Comparison of ENCODE assay signal across 9 mouse cellular contexts in the genomic region with DNA sequence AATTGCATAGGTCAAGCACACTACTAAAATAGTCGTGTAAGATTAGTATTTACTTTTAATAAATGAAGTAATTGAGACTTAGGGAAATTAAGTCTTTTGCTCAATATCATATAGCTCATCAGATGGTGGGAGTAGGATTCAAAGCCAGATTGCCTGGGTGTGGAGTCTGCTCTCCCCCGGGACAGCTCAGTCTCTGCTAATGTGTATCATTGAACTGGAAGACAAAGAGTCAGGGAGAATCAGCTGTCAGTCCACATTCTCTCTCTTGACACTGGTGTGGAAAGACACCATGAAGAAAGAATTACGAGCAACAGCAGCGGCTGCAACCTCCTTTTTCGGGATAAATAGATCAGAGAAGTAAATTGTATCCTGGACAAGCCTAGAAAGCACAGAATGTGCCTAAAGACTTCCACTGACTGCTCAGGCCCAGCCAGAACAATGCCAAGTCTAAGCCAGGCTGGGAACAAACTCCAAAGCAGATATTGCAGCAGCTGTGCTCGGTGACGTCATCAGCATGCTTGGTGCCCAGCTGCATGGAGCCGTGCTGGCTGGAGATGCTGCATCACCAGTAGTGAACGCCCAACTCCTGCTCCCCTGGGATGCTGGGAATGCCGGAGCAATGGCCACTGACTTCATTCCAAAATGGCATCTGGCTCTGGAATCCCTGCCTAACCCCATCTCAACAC. TPM values are rescaled to one million over a fixed set of nuclear protein-coding genes. Genes with fewer than 3 reads are reported as not detected.
A peak's percentile ranks its signal among the peaks of the same experiment; 100 is the strongest.
DNase-seq lines count a peak whose midpoint lies in the region; ATAC-seq and TF ChIP-seq lines count a peak whose summit lies in the region.
"Had no signal": no experiment of that assay in that cellular context is flagged by ENCODE, and none has a peak within 500 bp of the region (broad histone marks: within the 10 kb centered on the region; RNA-seq: fewer than 3 reads in every experiment).

No protein-coding gene starts in this region.

- H3K27me3 ChIP-seq in embryonic facial prominence, embryonic 15.5 days: no peaks in the 10 kb centered on the region

- no peak overlapping the region for H3K4me2 ChIP-seq in embryonic facial prominence, embryonic 15.5 days (replicated peaks)

- TF ChIP-seq POLR2A in lung, adult 2 months (IDR thresholded peaks at IDR 0.05; ENCODE audit: borderline replicate concordance, extremely low read depth, low read depth, low read length): no peak

- WGBS in lung, adult 2 months: 73% methylated on average over 10 of the region's 10 CpGs
- WGBS in embryonic facial prominence, embryonic 15.5 days: 57% methylated on average over 10 of the region's 10 CpGs

- no peak overlapping the region for H3K9ac ChIP-seq in embryonic facial prominence, embryonic 15.5 days

- H3K4me3 ChIP-seq in lung, adult 2 months (replicated peaks; ENCODE audit: extremely low read depth, low read depth, low read length): no peak overlapping the region
- no peak overlapping the region for H3K4me3 ChIP-seq in embryonic facial prominence, embryonic 15.5 days (replicated peaks)

- peak; percentile 53 for DNase-seq in lung, postnatal 10 days
- no peak for DNase-seq in lung, adult 2 months
- DNase-seq in heart, postnatal 10 days: peak; percentile 83 to 85
- DNase-seq in left cerebral cortex, postnatal 4 days: peak; percentile 70
- DNase-seq in retina, postnatal 1 day: peak; percentile 75
- no peak for DNase-seq in B cell, adult 2 months

- H3K9me3 ChIP-seq in embryonic facial prominence, embryonic 15.5 days (replicated peaks): no peaks in the 10 kb centered on the region

- peaks cover 4% of the 10 kb centered on the region; the same call in 1 of the 2 replicates for H3K4me1 ChIP-seq in lung, adult 2 months (ENCODE audit: control insufficient read depth, insufficient read depth, low read length)
- 0 out of 2 replicates have a peak, but pooled peaks cover 16% of the 10 kb centered on the region for H3K4me1 ChIP-seq in embryonic facial prominence, embryonic 15.5 days

- H3K36me3 ChIP-seq in embryonic facial prominence, embryonic 15.5 days: no peaks in the 10 kb centered on the region

- peak; percentile 34; the same call in 1 of the 2 replicates for ATAC-seq in embryonic facial prominence, embryonic 15.5 days (ENCODE audit: insufficient number of reproducible peaks, low FRiP score, low TSS enrichment, low read depth)
- no peak for ATAC-seq in erythroblast, adult 5-6 weeks (replicated peaks; ENCODE audit: low FRiP score, poor library complexity, severe bottlenecking)

- H3K27ac ChIP-seq in embryonic facial prominence, embryonic 15.5 days (replicated peaks): peak overlapping the region; percentile 51; the same call in 1 of the 2 replicates
- H3K27ac ChIP-seq: macrophage had no signal

- TF ChIP-seq CTCF in lung, adult 2 months (IDR thresholded peaks at IDR 0.05; ENCODE audit: insufficient read depth, low read length): no peak

- intact Hi-C loops in heart, postnatal 10 days (cut with DNase I): no loop called here
- intact Hi-C loops in left cerebral cortex, postnatal 4 days (cut with DNase I): no loop called here

RNA-seq across cellular contexts. Expression of gene Gm10260, which starts 14.5 kb away (rescaled TPM):
- polyA plus RNA-seq in lung, adult 2 months (2012; rRNA removed): 1.2 and 1.5 TPM in 2 replicates
- polyA plus RNA-seq in embryonic facial prominence, embryonic 15.5 days (2015; fragmentation: Nextera tagmentation; extraction: Ambion mirVana): 4.7 and 23.6 TPM in 2 replicates
- total RNA-seq in heart, postnatal 10 days (2021): 100 to 1,000 TPM; 140 to 148 TPM
- 100 to 1,000 TPM; 149 to 157 TPM for total RNA-seq in left cerebral cortex, postnatal 4 days (2021)
- total RNA-seq in erythroblast, adult 5-6 weeks (2015; ENCODE audit: low replicate concordance): 13.2 and 21.1 TPM in 2 replicates
- 4.6 and 5.9 TPM in 2 replicates for total RNA-seq in erythroblast, adult 5-6 weeks (2017; ENCODE audit: low replicate concordance)

Comparison
In these comparisons a context has a peak if more than half of its experiments do, and no peak if none do; other contexts are left out.
1. DNase-seq: peak in lung, postnatal 10 days (single experiment), heart, postnatal 10 days (2 of 2), left cerebral cortex, postnatal 4 days (single experiment) and retina, postnatal 1 day (single experiment); none in lung, adult 2 months (single experiment) and B cell, adult 2 months (0 of 2).
2. RNA of gene Gm10260, which starts 14.5 kb away (total RNA-seq): 149 to 157 TPM in left cerebral cortex, postnatal 4 days and 140 to 148 TPM in heart, postnatal 10 days; 4.6 to 21.1 TPM in erythroblast, adult 5-6 weeks; every median in the first group is over 4 times any median in the second.